Mouse (Mus musculus) Patski (cell line): Measurements from ENCODE around the gene Gabrp. TPM values are rescaled to one million over a fixed set of nuclear protein-coding genes. Genes with fewer than 3 reads are reported as not detected.
A peak's percentile ranks its signal among the peaks of the same experiment; 100 is the strongest.

ENCODE experiments used
- ATAC-seq: fragments of 100-300 bp; one replicate; pipeline ENCODE4 v1.8.0; 2021
- CTCF ChIA-PET: fragments of 350-600 bp; sonication (Branson Sonifier 250); formaldehyde crosslinking; loops from one replicate; lab custom pipeline; 2022; ENCODE audit warnings: inconsistent platforms; lab: Charles Lee
- POLR2A ChIA-PET: fragments of 350-600 bp; sonication (Branson Sonifier 250); formaldehyde crosslinking; loops from one replicate; lab custom pipeline; 2022; ENCODE audit warnings: antibody characterized with exemption, inconsistent platforms; lab: Charles Lee
- DNase-seq: peaks from one replicate; pipeline ENCODE4 v3.0.0-alpha.2; 2011; ENCODE audit warnings: low read depth, low spot score
- H3K27me3 ChIP-seq: fragments of 371-371 bp; one replicate; pipeline ENCODE4 v1.5.1; 2021
- CTCF ChIP-seq: fragments of 100-300 bp; IDR thresholded peaks from one replicate; pipeline ENCODE4 v1.5.1; 2021
- in situ Hi-C: fragments of 300-500 bp; cut with MboI; formaldehyde crosslinking; loops from 3 replicates; pipeline ENCODE4 v1.11.1; 2018; ENCODE audit warnings: low pct_unique_long_range_greater_than_20kb, mixed read lengths
- polyA plus RNA-seq: library from polyadenylated mRNA; unstranded; gene quantifications from one replicate; pipeline ENCODE4 v1.2.3, GENCODE M21; 2021

Gene Gabrp
- 0.03 TPM for polyA plus RNA-seq

DNA sequence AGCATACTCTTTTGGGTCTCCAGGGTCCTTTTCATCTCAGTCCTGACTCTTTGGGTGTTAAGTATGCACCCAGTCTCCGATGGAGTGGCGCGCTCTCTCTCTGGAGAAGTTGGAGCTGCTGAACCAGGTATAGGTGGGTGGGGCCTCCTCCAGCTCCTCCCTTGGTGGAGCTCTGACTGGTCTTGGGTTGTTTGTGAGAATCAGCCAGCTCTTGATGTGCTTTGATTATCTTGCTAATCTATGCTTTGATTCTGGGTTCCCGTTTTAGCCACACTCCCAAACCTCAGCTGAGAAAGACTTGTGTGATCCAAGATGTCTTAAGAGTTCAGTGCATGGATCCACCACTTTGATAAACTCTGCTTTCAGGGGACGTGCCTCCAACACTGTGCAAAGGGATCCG is at the start of gene Gabrp:
Gabrp (minus strand) TSS at position 101 of the 400 bp plus-strand sequence.
- ChIA-PET CTCF (no interaction called here), POLR2A (no interaction called here)
- DNase-seq (no peak), ATAC-seq (no peak)
- in situ Hi-C loops, result no loop called here
- peaks cover 16% of the 10 kb centered on the region for H3K27me3 ChIP-seq
- TF ChIP-seq CTCF, result no peak

DNA sequence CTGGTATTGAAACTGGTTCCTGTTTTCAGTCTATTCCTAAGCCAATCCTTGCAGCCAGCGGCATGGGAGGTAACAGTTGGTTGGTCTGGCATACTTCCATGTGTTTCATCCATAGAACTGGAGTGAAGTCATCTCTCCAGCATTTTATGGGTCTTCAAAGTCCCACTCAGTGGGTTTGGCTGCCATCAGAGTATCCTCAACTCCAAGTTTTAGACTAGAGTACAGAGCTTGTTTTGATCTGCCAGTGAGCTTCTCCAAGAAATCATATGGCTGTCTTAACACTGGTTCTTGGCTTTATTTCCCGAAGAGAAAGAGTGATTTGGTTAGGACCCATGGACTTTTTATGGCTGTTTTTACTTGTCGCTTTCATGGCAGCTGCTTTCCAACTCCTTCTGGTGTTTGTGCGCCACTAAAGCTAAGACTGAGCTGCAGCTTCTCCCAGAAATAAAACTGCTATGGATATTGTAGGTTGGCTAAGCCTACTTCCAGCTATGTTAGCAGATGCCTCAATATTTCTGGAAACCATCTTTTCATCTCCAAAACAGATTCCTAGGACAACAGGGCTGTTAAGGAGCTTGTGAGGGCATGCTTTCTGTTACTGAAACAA is 48.5 kb upstream of the Gabrp start:
- TF ChIP-seq CTCF, result no peak
- POLR2A ChIA-PET, result no interaction called here
- no peak for ATAC-seq
- DNase-seq, result no peak
- peaks cover 35% of the 10 kb centered on the region for H3K27me3 ChIP-seq
- CTCF ChIA-PET, result no interaction called here
- in situ Hi-C loops, result no loop called here

DNA sequence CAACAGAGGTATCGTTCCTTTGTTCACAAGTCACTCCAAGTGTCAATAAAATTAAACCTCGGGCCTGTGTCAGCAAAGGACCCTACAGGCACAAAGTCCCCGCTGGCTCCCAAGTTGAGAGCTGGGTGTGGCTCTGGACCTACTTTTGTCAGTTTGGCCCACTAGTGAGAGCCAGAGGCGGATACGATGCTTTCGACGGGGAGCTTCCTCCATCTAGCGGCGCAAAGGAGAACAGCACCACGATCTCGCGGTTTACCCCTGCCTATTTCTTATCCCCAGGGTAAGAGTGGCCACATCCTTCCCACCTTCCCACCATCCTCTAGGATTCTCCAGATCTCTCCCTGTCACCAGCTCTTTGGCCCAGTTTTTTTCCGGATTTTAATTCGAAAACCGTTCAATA is 35.5 kb upstream of the Gabrp start:
- TF ChIP-seq CTCF, result peak; percentile 96
- ATAC-seq (peak; percentile 85), DNase-seq (no peak)
- POLR2A ChIA-PET, result interaction anchor here (1.0 to 1.2 kb wide), 3 partner anchors 10 to 77 kb away, joined by 3 to 4 read pairs (median 3); no protein-coding TSS in a partner anchor
- peaks cover 27% of the 10 kb centered on the region for H3K27me3 ChIP-seq
- CTCF ChIA-PET, result interaction anchor here (0.8 to 2.1 kb wide), 15 partner anchors 10 to 434 kb away, joined by 3 to 21 read pairs (median 3); no protein-coding TSS in a partner anchor
- in situ Hi-C loops, result loop anchor here (5.0 to 10.0 kb wide), 4 partner anchors 42 to 437 kb away; no protein-coding TSS in a partner anchor

DNA sequence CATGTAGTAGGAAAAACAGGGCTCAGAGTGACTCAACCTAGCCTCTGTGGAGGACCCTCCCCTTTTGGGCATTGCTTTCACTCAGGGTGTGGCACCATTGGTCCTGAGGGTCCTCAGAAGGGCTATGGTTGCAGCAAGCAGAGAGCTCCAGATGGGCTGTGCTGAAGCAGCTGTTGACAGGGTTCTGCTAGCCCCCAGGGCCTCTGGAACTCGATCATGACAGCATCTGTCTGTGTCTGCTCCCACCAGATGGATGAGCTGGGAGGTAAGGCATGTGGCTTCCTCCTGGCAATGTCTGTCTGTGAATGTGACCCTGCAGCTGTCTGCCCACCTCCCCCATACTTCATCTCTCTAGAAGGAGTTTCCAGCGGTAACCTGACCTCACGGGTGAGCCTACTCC is 29.0 kb upstream of the Gabrp start:
- in situ Hi-C loops, result no loop called here
- CTCF ChIA-PET, result interaction anchor here (1.3 kb wide), 1 partner anchor 10 kb away, joined by 5 read pairs; no protein-coding TSS in a partner anchor
- ATAC-seq (no peak), DNase-seq (no peak)
- H3K27me3 ChIP-seq, result peaks cover 5% of the 10 kb centered on the region
- POLR2A ChIA-PET, result no interaction called here
- TF ChIP-seq CTCF, result no peak

DNA sequence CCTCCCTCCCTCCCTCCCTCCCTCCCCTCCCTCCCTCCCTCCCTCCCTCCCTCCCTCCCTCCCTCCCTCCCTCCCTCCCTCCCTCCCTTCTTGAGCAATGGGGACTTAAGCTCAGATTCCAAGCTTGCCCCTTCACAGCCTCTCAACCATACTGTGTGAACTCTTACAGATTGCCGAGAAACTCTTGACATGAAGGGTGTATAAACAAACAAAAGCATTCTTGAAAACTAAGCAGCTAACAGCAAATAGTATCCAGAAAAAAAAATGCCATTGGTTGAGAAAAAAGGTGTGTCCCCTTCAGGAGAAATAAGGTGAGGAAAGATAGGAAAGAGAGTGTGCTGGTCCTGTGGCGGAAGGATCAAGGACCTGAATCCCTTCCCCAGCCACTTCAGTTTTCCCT is 24.4 kb upstream of the Gabrp start:
- DNase-seq, result no peak
- no peak for TF ChIP-seq CTCF
- H3K27me3 ChIP-seq, result peaks cover 5% of the 10 kb centered on the region
- POLR2A ChIA-PET, result no interaction called here
- ATAC-seq, result no peak
- in situ Hi-C loops, result no loop called here
- CTCF ChIA-PET, result no interaction called here

DNA sequence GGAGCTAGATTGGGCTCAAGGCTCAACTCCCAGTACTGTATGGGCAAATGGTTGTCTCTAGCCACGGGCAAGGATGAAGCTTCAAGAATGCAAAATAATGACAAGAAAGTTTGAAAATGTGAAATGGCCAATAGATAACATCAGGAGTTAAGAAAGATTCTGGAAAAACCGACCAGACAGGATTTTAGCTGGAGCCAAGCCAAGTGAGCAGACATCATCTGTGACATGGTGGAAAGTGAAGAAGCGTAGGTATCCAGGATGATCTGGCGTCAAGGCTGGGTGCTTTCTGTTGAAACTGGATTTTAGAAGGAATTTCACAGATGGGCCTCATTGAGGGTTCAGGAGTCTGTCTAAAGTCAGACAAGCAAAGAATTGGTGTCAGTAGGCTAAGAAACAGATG is 20.2 kb upstream of the Gabrp start, which contains the start of gene D130052B06Rik:
D130052B06Rik (plus strand) TSS at position 317 of the 400 bp plus-strand sequence.
- ChIA-PET POLR2A (no interaction called here), CTCF (no interaction called here)
- DNase-seq, result no peak
- no peak for ATAC-seq
- TF ChIP-seq CTCF, result no peak
- no peaks in the 10 kb centered on the region for H3K27me3 ChIP-seq
- in situ Hi-C loops, result no loop called here

DNA sequence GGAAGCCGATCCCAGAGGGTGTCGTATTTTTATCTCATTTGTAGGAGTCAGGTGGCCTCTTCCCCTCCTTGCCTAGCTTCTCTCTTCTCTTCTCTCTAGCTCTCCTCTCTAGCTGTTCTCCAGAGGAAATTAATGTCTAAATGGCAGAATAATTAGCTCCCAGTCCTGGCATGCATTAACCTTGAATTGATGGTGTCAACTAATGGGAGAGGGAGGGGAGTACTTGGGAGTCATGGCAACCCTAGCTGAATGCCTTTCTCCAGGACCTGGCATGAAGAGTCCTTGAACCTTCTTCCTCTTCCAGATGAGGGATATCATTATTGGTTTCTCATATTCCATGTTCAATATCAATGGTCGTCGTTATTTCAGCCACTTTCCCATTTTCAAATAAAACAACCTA is 17.9 kb upstream of the Gabrp start:
- CTCF ChIA-PET, result no interaction called here
- no peak for DNase-seq
- POLR2A ChIA-PET, result no interaction called here

DNA sequence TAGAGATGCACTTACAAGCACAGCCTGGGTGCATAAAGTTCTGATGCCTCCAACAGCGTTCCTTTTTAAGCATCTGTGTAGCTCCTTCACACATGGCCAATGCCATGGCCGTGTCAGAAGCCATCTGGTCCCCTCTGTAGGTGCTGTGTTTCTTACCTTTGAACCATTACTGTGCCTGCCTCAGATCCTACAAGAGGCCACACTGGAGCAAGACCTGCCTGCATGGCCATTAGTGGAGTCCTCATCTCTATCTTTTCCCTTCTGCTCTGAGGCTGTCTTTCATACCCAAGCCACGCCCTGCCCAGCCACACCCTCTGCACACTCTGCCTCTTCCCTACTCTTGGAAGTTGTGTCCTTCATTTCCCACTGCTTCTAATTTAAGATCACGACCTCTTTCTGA is 14.1 kb upstream of the Gabrp start:
- no peak for TF ChIP-seq CTCF
- no peaks in the 10 kb centered on the region for H3K27me3 ChIP-seq
- POLR2A ChIA-PET, result no interaction called here
- CTCF ChIA-PET, result no interaction called here
- DNase-seq, result no peak
- ATAC-seq, result no peak
- in situ Hi-C loops, result no loop called here

More for the DNA sequence above, 17.9 kb upstream of the Gabrp start:
- in situ Hi-C loops, result no loop called here
- no peaks in the 10 kb centered on the region for H3K27me3 ChIP-seq
- ATAC-seq, result no peak
- TF ChIP-seq CTCF, result no peak

DNA sequence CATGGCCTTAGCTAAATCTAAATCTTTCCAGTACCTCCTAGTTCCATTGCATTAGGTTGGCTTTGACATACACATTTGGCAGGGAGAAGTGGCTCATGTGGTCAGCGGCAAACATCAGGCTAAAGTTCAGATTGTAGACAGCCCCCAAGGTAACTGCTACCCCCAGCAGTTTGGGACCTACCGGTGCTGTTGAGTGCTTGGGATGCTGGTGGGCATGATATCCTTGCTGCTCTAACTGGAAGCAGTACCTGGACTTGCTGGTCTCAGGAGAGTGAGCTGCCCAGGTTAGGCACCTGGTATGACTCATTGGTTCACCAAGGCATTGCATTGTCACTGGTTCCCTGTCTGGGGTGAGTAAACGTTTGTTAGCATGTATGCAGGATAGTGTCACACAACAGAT is 12.0 kb upstream of the Gabrp start:
- DNase-seq, result no peak
- TF ChIP-seq CTCF, result no peak
- in situ Hi-C loops, result no loop called here
- H3K27me3 ChIP-seq, result no peaks in the 10 kb centered on the region
- ATAC-seq, result no peak
- ChIA-PET CTCF (interaction anchor here (1.0 kb wide), 1 partner anchor 23 kb away, joined by 3 read pairs; no protein-coding TSS in a partner anchor), POLR2A (no interaction called here)

DNA sequence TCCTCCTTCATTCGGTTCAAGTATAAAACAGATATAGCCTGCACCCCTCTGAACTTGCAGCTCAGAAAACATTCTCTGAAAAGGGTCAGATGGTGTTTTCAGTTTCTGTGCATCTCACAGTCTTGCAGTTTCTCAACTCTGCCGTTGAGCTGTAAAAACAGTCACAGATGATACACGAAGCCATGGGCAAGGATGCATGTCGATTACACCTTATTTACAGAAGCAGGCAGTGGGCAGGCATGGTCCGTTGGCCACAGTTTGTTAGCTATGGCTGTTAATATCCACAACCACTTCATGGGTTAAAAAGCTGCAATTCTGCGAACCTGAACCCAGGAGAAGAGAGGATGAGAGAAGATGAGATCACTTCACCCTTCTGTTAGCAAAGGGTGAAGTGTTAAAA is 7.9 kb upstream of the Gabrp start:
- peak; percentile 37 for DNase-seq
- H3K27me3 ChIP-seq, result peaks cover 6% of the 10 kb centered on the region
- in situ Hi-C loops, result no loop called here
- ChIA-PET CTCF (no interaction called here), POLR2A (no interaction called here)
- no peak for TF ChIP-seq CTCF
- ATAC-seq, result peak; percentile 73

DNA sequence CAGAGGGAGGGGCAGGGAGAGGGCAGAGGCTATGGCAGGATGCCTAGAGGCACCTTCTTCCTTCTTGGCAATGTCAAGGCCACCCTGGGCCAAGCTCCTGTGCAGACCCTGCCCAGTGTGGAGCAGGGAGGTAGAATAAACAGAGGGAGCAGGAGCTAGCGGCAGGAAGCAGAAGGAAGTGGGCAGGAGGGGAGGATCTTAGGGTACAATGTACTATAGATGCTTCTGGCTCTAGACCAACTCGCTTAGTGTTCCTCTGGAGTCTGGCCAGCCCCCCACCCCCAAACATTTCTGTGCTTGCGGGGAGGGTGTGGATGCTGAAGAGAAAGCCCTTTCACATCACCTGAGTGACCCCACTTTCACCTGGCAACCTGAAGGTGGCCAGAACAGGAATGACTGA is 862 bp upstream of the Gabrp start:
- H3K27me3 ChIP-seq, result peaks cover 16% of the 10 kb centered on the region
- ChIA-PET POLR2A (interaction anchor here (0.5 kb wide), 1 partner anchor 31 kb away, joined by 5 read pairs; no protein-coding TSS in a partner anchor), CTCF (no interaction called here)
- in situ Hi-C loops, result no loop called here
- no peak for DNase-seq
- ATAC-seq, result no peak
- TF ChIP-seq CTCF, result no peak
